Mouse (Mus musculus) layer of hippocampus, adult 8-10 months (tissue): ENCODE data around the gene Deaf1. TPM values are rescaled to one million over a fixed set of nuclear protein-coding genes. Genes with fewer than 3 reads are reported as not detected.

Experiments used
- DNase-seq, 2 experiments: peaks; one replicate each; pipeline ENCODE4 v3.0.0; 2022; ENCODE audit warnings: low spot score in 2 of 2
- total RNA-seq, 4 experiments: library from RNA; stranded (reverse); gene quantifications; 2 replicates each; pipeline ENCODE4 v1.2.4; 2022

Gene Deaf1
- total RNA-seq, 4 experiments from 2014 or later = 67.9 to 84.7 (median 78.5) TPM

GRCm38 (mm10) chr7:141297926-141298650, 29.4 kb downstream of the Deaf1 start:
- no peak for DNase-seq

- no peak for DNase-seq
Measured at GRCm38 (mm10) chr7:141294479-141294878, 33.0 kb downstream of the Deaf1 start.

DNA sequence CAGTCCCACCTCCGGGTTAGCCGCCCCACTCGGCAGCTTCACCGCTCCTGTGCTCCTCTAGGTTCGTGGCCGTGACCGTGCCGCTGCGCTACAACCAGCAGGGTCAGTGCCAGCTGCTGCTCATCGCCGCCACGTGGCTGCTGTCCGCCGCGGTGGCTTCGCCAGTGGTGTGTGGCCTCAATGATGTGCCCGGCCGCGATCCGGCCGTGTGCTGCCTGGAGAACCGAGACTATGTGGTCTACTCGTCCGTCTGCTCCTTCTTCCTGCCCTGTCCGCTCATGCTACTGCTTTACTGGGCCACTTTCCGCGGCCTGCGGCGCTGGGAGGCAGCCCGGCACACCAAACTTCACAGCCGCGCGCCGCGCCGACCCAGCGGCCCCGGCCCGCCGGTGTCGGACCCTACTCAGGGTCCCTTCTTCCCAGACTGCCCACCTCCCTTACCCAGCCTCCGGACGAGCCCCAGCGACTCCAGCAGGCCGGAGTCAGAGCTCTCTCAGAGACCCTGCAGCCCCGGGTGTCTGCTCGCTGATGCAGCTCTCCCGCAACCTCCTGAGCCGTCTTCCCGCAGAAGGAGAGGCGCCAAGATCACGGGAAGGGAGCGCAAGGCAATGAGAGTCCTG, 33.5 kb downstream of the Deaf1 start:
- no peak for DNase-seq

DNA sequence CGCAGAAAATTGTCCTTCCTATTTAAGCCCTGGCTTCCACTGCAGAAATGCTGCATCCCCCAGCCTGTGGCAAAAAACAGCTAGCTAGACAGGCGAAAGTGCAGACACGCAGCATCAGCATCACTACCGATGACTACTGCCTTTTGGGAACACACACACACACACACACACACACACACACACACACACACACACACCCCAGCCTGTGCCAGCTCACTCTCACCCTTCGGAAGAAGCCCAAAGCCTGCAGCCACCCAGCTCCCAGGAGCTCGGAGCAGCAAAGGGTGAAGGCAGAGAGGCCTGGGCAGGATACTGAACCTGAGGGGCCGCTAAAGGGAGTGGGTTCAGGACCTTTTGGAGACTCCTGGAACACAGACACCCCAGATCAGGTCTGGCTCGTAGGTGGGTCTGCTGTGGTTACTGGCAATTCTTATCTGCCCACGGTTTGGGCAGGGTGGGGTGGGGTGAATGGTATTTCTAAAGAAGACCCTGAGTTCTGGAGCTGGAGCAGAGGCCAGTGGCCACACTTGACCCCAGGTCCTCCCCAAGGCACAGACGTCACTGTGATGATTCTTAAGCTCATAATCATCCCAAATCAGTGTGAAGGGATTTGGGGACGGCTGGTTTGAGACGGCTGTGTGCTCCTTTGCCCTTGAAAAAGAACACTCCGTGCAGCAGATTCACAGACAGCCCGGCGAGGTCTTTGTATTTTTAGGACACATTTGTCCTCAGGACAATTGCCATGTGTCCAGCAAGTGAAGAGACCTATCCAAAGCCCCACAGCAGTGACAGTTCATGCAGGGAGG, 34.7 kb downstream of the Deaf1 start:
- no peak for DNase-seq

GRCm38 (mm10) chr7:141291921-141292582, 35.4 kb downstream of the Deaf1 start, which contains the start of gene Drd4:
Drd4 (plus strand) TSS chr7:141292006.
- DNase-seq = no peak

- DNase-seq = no peak
Measured at GRCm38 (mm10) chr7:141288042-141288441, 39.4 kb downstream of the Deaf1 start.

GRCm38 (mm10) chr7:141282756-141283155, 44.7 kb downstream of the Deaf1 start:
- DNase-seq = no peak

- no peak for DNase-seq
Measured at GRCm38 (mm10) chr7:141281442-141281841, 46.0 kb downstream of the Deaf1 start.

GRCm38 (mm10) chr7:141278766-141279590, 48.5 kb downstream of the Deaf1 start, which contains the start of gene Sct:
Sct (minus strand) TSS chr7:141279133.
- no peak for DNase-seq

GRCm38 (mm10) chr7:141277701-141278678, 49.5 kb downstream of the Deaf1 start:
- DNase-seq = no peak

DNA sequence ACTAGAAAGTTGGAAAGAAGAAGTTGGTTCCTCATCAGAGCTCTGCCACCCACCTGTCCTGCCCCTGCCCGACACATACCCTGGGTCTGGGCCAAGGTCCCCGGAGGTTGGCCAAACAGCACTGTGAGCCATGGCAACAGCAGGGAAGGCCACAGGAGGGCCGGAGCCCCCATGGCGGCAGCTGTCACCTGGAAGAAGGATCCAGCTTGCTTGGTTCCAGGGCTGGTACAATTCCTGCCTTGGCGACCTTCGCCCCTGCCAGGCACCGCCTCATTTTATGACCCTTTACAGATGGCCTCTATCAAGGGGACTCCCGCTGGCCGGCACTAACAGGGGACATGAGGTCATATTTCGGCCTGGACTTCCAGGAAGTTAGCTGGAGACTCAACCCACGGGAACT, 50.9 kb downstream of the Deaf1 start, which contains the start of gene Cdhr5:
TSS of gene Cdhr5 (minus strand) at position 241 of the 400 bp plus-strand sequence.
- no peak for DNase-seq

- no peak for DNase-seq
Measured at GRCm38 (mm10) chr7:141275356-141275755, 52.1 kb downstream of the Deaf1 start.

- DNase-seq = no peak
Measured at GRCm38 (mm10) chr7:141270631-141271030, 56.9 kb downstream of the Deaf1 start.

GRCm38 (mm10) chr7:141269273-141269545, 58.3 kb downstream of the Deaf1 start:
- no peak for DNase-seq

GRCm38 (mm10) chr7:141268466-141269272, 58.8 kb downstream of the Deaf1 start:
- DNase-seq = no peak

DNA sequence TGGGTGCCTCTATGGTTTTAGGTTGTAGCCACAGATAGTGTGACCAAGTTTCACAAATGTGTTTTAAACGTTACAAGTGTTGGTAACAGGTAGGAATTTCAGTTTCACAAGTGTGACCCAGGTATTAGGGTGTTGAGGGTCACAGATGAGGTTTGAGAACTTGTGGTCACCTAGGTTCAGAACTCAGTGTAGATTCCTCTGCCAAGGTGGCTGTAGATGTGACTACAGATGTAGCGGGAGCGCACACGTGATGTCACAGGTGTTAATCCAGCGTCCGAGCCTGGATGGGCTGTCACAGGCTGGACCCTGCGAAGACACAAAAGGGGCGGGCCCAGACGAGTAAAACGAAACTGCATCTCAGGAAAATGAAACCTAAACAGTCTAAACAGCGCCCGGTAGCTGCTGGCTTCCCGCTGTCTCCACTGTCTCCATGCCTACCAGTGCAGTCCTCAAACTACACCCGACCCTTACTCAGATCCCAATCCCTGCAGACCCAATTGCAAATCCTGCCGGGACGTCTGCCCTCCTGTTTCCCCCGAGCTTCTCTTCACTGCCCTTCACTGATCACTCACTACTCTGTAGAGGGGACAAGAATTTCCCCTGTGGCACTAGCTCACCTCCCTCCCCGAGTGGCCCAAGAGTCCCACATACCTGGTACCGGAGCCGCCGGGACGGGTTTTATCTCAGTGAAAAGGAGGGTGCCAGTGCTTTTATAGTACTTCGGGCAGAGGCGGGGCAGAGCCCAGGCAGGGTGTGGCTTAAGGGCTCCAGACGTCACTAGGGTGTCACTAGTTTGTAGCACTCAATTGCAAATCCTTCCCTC, 61.5 kb downstream of the Deaf1 start, which contains the start of gene Irf7:
TSS of gene Irf7 (minus strand) at position 743 of the 823 bp plus-strand sequence.
- no peak for DNase-seq

DNA sequence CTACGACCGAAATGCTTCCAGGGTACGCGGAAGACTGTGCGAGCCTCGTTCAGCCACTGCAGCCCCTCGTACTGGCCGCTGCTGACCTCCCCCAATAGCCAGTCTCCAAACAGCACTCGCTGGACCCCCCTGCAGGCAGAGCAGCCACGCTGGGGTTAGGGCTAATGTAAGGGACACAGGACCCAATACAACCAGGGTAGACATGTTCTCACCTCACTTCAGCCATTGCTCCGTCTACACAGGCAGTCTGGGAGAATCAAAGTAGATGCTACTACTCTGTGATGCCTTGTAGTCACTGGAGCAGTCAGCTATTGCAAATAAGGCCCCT, 62.1 kb downstream of the Deaf1 start:
- DNase-seq = no peak
